Mouse (Mus musculus) neutrophil, adult 5-6 weeks (primary cell): ENCODE measurements around the gene Msx2. TPM values are rescaled to one million over a fixed set of nuclear protein-coding genes. Genes with fewer than 3 reads are reported as not detected.

Source experiments
- ATAC-seq: fragments of 151-379, 151-347 bp; 2 replicates; pipeline ENCODE4 v1.8.0; 2017; ENCODE audit warnings: mild to moderate bottlenecking, moderate TSS enrichment; ENCODE audit not compliant: insufficient number of reproducible peaks, poor library complexity, low FRiP score, severe bottlenecking; ENCODE audit errors: extremely low read depth
- total RNA-seq: library from RNA; stranded (forward); fragments of 200-1000 nt; gene quantifications from 2 replicates; pipeline ENCODE4 v1.2.3, GENCODE M21; 2017

Msx2 gene
- total RNA-seq, 1 experiment from 2014 or later, result not detected

- ATAC-seq, result no peak
Observed at GRCm38 (mm10) chr13:53421189-53421588, 51.7 kb downstream of the Msx2 start.

- ATAC-seq, result no peak
Observed at GRCm38 (mm10) chr13:53420741-53421140, 52.1 kb downstream of the Msx2 start.

- no peak for ATAC-seq
Observed at GRCm38 (mm10) chr13:53419681-53420080, 53.2 kb downstream of the Msx2 start.

- ATAC-seq, result no peak
Observed at GRCm38 (mm10) chr13:53417701-53418100, 55.2 kb downstream of the Msx2 start.

Other genes starting within 250 kb of the Msx2 start
- not detected in 2 replicates for gene Ror2, start 186.9 kb downstream of the Msx2 start, total RNA-seq
- gene Sptlc1, start 95.7 kb downstream of the Msx2 start, total RNA-seq, result 40.9 and 44.9 TPM in 2 replicates